Mouse (Mus musculus) limb, embryonic 14.5 days (tissue): Measurements from ENCODE around the gene Trim6. TPM values are rescaled to one million over a fixed set of nuclear protein-coding genes. Genes with fewer than 3 reads are reported as not detected.

Experiments
- ATAC-seq: fragments of 200-750 bp; cut with Nextera tagmentation; 2 replicates; pipeline ENCODE4 v1.8.0; 2017; ENCODE audit warnings: low read depth, moderate number of reproducible peaks, moderate TSS enrichment; ENCODE audit not compliant: low FRiP score
- DNase-seq: peaks from one replicate; pipeline ENCODE4 v3.0.0-alpha.2; 2015; ENCODE audit warnings: low spot score
- H3K27ac ChIP-seq: fragments of 300-500 bp; sonication (generic); replicated peaks from 2 replicates; pipeline ENCODE4 v1.5.1; 2014; ENCODE audit warnings: low read depth, mild to moderate bottlenecking, low read length, moderate library complexity, mixed read lengths
- H3K27me3 ChIP-seq: fragments of 300-500 bp; sonication (generic); 2 replicates; pipeline ENCODE4 v1.6.1; 2014; ENCODE audit warnings: low read length, mixed read lengths; ENCODE audit not compliant: control insufficient read depth, insufficient read depth
- H3K36me3 ChIP-seq: fragments of 300-500 bp; sonication (generic); 2 replicates; pipeline ENCODE4 v1.6.1; 2014; ENCODE audit warnings: mild to moderate bottlenecking, low read length, moderate library complexity, mixed read lengths; ENCODE audit not compliant: control insufficient read depth, insufficient read depth
- H3K4me1 ChIP-seq: fragments of 300-500 bp; sonication (generic); 2 replicates; pipeline ENCODE4 v1.6.1; 2014; ENCODE audit warnings: antibody characterized with exemption, low read length, mixed read lengths; ENCODE audit not compliant: control insufficient read depth, insufficient read depth
- H3K4me2 ChIP-seq: fragments of 300-500 bp; sonication (generic); replicated peaks from 2 replicates; pipeline ENCODE4 v1.6.1; 2014; ENCODE audit warnings: low read depth, mild to moderate bottlenecking, low read length, moderate library complexity; ENCODE audit not compliant: severe bottlenecking
- H3K4me3 ChIP-seq: fragments of 300-500 bp; sonication (generic); replicated peaks from 2 replicates; pipeline ENCODE4 v1.5.1; 2014; ENCODE audit warnings: low read length
- H3K9ac ChIP-seq: fragments of 300-500 bp; sonication (generic); 2 replicates; pipeline ENCODE4 v1.6.1; 2014; ENCODE audit warnings: mild to moderate bottlenecking, low read depth, low read length, moderate library complexity; ENCODE audit not compliant: severe bottlenecking
- H3K9me3 ChIP-seq: fragments of 300-500 bp; sonication (generic); 2 replicates; pipeline ENCODE4 v1.6.1; 2016; ENCODE audit warnings: low read length; ENCODE audit not compliant: control insufficient read depth
- POLR2A ChIP-seq: fragments of 200-500 bp; IDR thresholded peaks from 2 replicates; pipeline ENCODE4 v1.8.0; 2012; ENCODE audit warnings: inconsistent platforms, mild to moderate bottlenecking, moderate library complexity, borderline replicate concordance; ENCODE audit not compliant: insufficient read depth, insufficient read length; ENCODE audit errors: extremely low read depth
- WGBS: fragments of 180-500 bp; shearing (Covaris S2); extraction: QIAGEN DNeasy Blood & Tissue Kit; methylation state at CpG from one replicate; pipeline ENCODE4 v1.1.7; 2014; 5-methylcytosine and 5-hydroxymethylcytosine counted together
- polyA plus RNA-seq, 2 experiments: library from polyadenylated mRNA; depleted of rRNA in 1 of 2; stranded (reverse) in 1 of 2; unstranded in 1 of 2; fragments of >200 nt; fragmentation: Nextera tagmentation in 1 of 2; extraction: Ambion mirVana in 1 of 2; gene quantifications; 2 replicates each; pipeline versions ENCODE4 v1.2.1 to v1.2.3; 2012 to 2014

Gene Trim6
- polyA plus RNA-seq (2012; rRNA removed) (1.1 and 1.4 TPM in 2 replicates), polyA plus RNA-seq (2014; fragmentation: Nextera tagmentation; extraction: Ambion mirVana) (0.28 and 0.43 TPM in 2 replicates)

- Histone ChIP-seq H3K9me3 (no peaks in the 10 kb centered on the region), H3K27me3 (no peaks in the 10 kb centered on the region), H3K27ac (no peak within 1 kb of the TSS), H3K9ac (peak within 1 kb of the TSS; percentile 38; the same call in 1 of the 2 replicates), H3K36me3 (no peaks in the 10 kb centered on the region), H3K4me2 (peak within 1 kb of the TSS; percentile 49), H3K4me3 (peak within 1 kb of the TSS; percentile 35), H3K4me1 (no peaks in the 10 kb centered on the region)
- peak; percentile 46 for DNase-seq
- peak; percentile 44 for ATAC-seq
- no peak for TF ChIP-seq POLR2A
- WGBS: 2% methylated on average over 37 of the region's 37 CpGs
Observed at GRCm38 (mm10) chr7:104218701-104219569, at the start of gene Trim6. TSS of gene Trim6 (plus strand) at chr7:104218793.

- no peak overlapping the region for H3K4me3 ChIP-seq
- WGBS: 63% methylated on average over 6 of the region's 6 CpGs
- H3K4me2 ChIP-seq: no peak overlapping the region
- no peak for ATAC-seq
- no peak for DNase-seq
- TF ChIP-seq POLR2A: no peak
- no peaks in the 10 kb centered on the region for H3K4me1 ChIP-seq
- H3K27me3 ChIP-seq: no peaks in the 10 kb centered on the region
- no peaks in the 10 kb centered on the region for H3K9me3 ChIP-seq
- H3K27ac ChIP-seq: no peak overlapping the region
- no peaks in the 10 kb centered on the region for H3K36me3 ChIP-seq
- no peak overlapping the region for H3K9ac ChIP-seq
Observed at GRCm38 (mm10) chr7:104169634-104170204, 48.9 kb upstream of the Trim6 start.

- H3K4me3 ChIP-seq: no peak overlapping the region
- no peak for TF ChIP-seq POLR2A
- no peak overlapping the region for H3K4me2 ChIP-seq
- 90% methylated on average over 1 of the region's 1 CpGs for WGBS
- no peak overlapping the region for H3K9ac ChIP-seq
- H3K27ac ChIP-seq: no peak overlapping the region
- no peaks in the 10 kb centered on the region for H3K9me3 ChIP-seq
- no peak for DNase-seq
- H3K27me3 ChIP-seq: no peaks in the 10 kb centered on the region
- H3K36me3 ChIP-seq: no peaks in the 10 kb centered on the region
- no peaks in the 10 kb centered on the region for H3K4me1 ChIP-seq
- no peak for ATAC-seq
Observed at GRCm38 (mm10) chr7:104175085-104175484, 43.5 kb upstream of the Trim6 start.

DNA sequence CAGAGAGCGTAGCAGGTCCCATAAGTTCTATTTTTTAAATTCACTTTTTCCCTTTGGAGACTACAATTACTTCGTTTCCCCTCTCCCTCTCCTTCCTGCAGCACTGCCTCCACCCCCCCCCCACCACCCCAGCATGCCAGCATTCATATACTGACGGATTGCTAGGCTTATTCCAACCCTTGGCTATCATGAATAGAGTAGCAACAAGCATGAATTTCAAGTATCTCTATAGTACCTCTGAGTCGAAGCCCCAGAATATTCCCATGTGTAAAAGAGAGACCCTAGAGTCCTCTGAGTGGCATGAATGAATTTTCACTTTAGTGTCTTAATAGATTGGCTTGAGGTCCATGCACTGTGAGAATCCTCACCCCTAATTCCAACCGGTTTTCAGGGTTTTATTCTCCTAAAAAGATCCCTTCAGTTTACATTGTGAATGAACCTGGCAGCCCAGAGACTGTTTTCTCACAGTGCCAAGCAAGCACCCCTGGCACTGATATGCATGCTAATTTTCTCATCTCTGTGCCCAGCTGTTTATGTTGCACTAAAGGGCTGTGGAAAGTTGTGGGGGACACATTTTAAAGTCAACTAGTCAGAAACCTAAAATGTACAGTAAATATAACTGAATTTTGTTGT lies 40.1 kb upstream of the Trim6 start:
- 73% methylated on average over 5 of the region's 5 CpGs for WGBS
- Histone ChIP-seq H3K27ac (no peak overlapping the region), H3K4me1 (no peaks in the 10 kb centered on the region), H3K4me2 (no peak overlapping the region), H3K27me3 (no peaks in the 10 kb centered on the region), H3K9ac (no peak overlapping the region), H3K9me3 (no peaks in the 10 kb centered on the region), H3K4me3 (no peak overlapping the region), H3K36me3 (no peaks in the 10 kb centered on the region)
- ATAC-seq (no peak), DNase-seq (no peak)
- no peak for TF ChIP-seq POLR2A

GRCm38 (mm10) chr7:104179074-104179473 lies 39.5 kb upstream of the Trim6 start:
- H3K36me3 ChIP-seq: no peaks in the 10 kb centered on the region
- ATAC-seq: no peak
- no peak for DNase-seq
- H3K4me3 ChIP-seq: no peak overlapping the region
- no peak for TF ChIP-seq POLR2A
- 83% methylated on average over 1 of the region's 1 CpGs for WGBS
- no peak overlapping the region for H3K9ac ChIP-seq
- no peaks in the 10 kb centered on the region for H3K4me1 ChIP-seq
- H3K27ac ChIP-seq: no peak overlapping the region
- H3K4me2 ChIP-seq: no peak overlapping the region
- no peaks in the 10 kb centered on the region for H3K9me3 ChIP-seq
- H3K27me3 ChIP-seq: no peaks in the 10 kb centered on the region
